Mouse (Mus musculus): ENCODE measurements at regions not wholly inside any gene's neighbourhood (a gene's known extent, or its start where the extent isn't known, plus 50 kb on each side); places are given as distances from the start of the nearest gene placed in this dataset.
A peak's percentile ranks its signal among the peaks of the same experiment; 100 is the strongest.

GRCm38 (mm10) chr8:91999189-91999588 is 197.3 kb upstream of the Irx3 start:
- DNase-seq (ENCODE audit: low spot score): no peak

DNA sequence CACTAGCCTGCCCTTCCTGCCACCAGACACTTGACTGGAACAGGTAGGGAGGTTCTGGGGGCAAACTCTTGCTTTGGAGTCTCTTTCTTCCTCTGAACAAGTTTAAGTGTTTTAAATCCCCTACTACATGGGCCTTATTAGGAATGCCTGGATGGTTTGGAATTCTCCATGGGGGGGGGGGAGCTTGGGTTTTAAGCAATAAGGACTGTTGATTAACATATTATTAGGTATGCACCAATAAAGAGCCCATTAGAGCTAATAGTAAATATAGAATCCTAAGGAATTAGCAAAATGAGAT is 196.0 kb upstream of the Irx3 start:
- no peak for DNase-seq (ENCODE audit: low spot score)

DNA sequence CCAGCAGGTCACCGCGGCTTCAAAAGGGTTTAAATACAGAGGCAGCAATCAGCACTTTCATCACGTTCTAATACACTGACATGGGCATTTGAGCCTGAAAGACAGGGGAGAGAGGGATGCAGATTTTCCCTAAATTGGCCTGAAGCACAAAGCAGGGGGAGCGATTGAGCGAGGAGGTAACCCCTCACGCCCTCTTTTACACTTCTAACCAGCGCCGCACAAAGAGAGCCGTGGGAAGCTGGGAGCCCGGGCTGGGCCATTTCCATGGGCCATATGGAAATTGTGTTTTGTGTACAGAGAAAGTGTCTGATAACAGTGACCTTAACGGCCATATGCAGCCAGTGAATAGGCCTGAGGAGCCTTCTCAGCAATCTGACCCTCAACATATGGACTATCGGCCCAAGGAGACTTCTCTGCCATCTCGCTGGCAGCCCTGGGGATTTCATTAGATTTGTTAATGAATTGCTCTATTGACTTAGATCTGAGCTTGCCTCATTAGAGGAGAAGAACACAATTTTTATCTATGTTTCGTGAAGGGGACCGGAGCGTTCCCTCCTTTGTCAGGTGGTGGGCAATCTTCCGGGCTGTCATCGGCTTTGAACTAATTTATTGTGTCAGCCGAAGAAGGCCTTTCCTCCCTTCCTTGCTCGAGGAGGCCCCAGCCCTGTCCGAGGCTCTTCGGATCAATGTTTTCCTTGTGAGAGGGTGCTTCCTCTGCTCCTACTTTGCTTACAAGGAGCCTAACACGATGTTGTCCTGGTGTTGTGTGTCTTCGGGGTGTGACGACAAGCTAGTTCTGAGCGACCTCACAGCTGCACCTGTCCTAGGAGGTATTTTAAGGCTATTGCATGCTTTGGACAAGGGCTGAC is 195.4 kb upstream of the Irx3 start:
- DNase-seq (ENCODE audit: low spot score): peak; percentile 80

DNA sequence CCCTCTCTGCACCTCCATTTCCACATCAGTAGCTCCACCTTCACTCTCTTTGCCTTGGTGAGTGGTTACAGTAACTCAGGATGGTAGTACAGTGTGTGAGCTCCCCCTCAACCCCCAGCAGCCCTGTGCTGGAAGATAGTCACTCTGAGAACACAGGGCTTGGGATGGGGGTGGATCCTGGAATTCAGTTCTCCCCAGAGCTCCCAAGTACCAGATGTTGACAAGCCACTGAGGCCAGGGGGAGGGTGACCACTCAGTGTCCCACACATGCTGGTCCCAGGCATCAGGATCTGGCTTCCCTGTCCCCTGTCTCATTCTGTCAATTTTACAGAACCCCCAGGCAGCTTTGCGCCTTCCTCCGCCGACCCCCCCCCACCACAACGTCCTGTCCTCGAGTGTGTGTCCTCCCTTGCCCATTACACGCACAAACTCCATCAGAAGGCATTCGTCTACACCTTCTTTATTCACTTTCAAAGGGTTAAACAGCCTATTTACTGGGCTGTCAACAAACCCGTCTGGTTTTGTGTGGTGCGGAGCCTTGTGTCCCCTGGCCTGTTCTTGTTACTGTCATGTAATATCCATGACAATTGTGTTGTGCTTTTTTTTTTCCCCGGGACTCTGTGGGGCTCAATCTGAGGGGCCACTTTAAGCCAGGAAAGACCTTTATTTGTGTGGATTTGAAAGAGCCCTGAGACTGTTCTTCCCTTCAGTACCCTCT is 194.6 kb upstream of the Irx3 start:
- DNase-seq (ENCODE audit: low spot score): no peak

DNA sequence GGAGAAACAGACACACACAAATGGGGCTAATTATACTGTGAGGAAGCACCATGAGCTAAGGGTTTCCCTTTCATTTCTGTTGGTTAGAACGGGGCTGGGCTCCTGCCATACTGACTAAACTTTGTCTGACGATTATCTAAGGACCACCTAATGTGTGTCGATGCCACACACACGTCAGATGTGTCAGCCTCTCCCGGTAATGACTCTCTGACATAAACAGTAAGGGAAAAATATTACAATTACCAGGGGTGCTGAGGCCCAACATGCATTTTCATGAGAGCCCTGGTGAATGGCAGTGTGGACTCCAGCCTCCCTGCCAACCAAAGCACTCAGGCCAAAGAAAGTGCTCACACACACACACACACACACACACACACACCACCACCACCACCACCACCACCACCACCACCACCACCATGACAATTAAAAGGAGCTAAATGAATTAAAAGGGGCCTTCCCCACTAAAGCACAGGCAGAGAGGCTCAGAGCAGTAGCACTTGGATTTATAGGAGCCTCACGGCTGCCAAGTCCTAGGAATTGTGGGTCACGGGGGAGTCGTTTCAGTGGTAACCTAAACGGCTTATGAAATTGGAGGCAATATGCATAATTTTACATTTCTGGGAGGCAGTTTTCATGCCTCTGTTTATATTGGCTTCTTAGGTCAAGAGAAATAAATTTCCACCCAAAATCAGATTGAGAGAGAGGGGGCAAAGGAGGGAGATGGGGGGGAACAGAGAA is 193.7 kb upstream of the Irx3 start:
- DNase-seq (ENCODE audit: low spot score): peak; percentile 47

DNA sequence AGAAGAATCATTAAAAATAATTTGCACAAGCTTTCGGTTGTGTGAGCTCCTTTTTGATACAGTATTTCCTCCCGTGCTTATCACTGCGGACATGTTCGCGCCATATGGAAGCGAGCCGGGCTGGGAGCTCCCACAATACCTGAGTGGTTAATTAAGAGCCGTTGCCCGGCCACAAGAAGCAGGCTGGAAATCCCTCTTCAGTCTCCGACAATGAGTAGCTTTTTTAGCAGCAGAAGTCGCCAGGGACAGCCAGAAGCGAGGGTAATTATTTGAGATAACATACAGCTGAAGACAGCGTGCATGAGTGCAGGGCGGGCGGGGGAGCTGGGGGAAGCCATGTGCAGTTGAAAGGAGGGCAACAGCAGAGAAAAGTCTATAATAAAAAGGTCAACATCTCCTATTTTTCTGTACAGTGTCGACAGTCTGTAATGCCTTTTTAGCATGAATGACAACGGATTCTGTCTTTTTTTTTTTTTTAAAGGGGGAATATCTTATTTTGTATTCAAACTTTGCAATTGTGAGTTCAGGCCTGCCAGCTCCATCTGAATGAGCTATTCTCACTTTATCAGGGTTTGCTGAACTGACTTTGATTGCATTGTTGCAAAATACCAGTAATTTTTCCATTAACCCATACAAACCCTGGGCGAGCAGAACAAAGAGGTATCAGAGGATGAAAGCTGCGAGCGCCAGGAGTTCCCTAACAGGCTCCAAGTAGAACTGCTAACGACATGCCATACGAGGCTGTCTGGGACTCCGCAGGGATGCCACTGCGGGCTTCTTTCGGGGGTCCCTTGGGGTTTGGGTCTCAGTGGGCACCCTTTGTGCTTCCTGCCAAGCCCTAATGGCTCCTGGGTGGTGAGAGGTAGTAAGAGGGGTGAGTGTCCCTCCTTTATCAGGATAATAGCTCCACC is 189.9 kb upstream of the Irx3 start:
- DNase-seq (ENCODE audit: low spot score): peak; percentile 63

- DNase-seq (ENCODE audit: low spot score): no peak
Measured at GRCm38 (mm10) chr8:91990952-91991351, 189.1 kb upstream of the Irx3 start.

- no peak for DNase-seq (ENCODE audit: low spot score)
Measured at GRCm38 (mm10) chr8:91990048-91990447, 188.2 kb upstream of the Irx3 start.

GRCm38 (mm10) chr8:91988866-91989633 is 187.2 kb upstream of the Irx3 start:
- DNase-seq (ENCODE audit: low spot score): no peak

DNA sequence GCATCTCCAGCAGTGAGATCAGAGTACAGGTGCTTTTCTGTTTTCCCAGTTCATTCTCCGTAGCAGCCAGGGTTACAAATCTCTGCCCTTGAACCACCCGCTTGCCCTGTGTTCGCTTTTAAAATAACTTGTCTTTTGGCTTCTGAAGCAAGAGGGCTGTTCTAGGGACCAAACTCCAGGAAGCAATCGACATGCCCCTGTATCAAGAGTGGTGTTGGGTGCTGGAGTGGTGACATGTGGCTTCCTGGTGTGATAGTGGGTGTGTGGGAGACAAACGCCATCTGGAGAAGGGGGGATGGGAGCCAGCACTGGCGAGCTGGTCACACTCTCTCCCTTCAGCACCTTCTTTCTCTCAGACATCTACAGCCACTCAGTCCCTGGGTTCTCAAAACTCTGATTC is 186.0 kb upstream of the Irx3 start:
- DNase-seq (ENCODE audit: low spot score): no peak

- no peak for DNase-seq (ENCODE audit: low spot score)
Measured at GRCm38 (mm10) chr8:91983171-91983570, 181.3 kb upstream of the Irx3 start.

GRCm38 (mm10) chr8:91976900-91977585 is 175.2 kb upstream of the Irx3 start:
- DNase-seq (ENCODE audit: low spot score): no peak

DNA sequence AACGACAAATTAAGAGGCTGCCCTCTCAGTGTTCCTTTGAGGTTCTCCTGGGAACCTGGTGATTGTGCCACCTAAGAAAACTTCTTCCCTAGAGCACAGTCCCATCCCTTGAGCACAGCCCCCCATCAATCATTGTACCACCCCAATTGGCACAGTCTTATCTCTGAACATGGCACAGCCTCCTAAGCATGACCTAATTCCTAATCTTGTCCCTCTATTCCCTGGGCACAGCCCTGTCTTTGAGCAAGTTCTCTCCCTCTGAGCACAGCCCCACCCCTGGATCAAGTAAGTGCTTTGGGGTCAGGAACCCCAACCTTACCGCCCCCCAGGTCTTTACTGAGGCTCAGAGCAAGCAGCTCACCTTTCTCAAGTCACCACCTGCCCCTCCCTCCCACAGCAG is 173.6 kb upstream of the Irx3 start:
- DNase-seq (ENCODE audit: low spot score): no peak

DNA sequence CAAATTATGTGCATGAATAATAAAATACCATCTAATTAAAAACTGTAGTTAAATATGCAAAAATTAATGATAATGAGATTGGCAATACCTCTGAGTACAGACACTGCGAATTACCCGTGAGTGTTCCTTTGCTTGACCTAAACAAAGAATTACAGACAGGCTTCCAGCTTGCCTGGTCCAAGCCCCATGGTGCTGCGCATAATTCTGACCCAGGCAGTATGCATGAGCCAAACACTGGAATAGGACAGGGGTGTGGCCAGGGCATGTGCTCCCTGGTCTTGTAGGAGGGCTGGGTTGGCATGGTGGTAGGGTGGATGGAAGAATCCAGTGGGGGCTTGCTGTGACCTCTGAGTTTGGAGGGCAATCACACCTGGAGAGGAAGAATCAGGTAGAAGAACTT is 172.8 kb upstream of the Irx3 start:
- no peak for DNase-seq (ENCODE audit: low spot score)

- DNase-seq (ENCODE audit: low spot score): peak; percentile 55
Measured at GRCm38 (mm10) chr8:91973951-91974439, 172.1 kb upstream of the Irx3 start.

DNA sequence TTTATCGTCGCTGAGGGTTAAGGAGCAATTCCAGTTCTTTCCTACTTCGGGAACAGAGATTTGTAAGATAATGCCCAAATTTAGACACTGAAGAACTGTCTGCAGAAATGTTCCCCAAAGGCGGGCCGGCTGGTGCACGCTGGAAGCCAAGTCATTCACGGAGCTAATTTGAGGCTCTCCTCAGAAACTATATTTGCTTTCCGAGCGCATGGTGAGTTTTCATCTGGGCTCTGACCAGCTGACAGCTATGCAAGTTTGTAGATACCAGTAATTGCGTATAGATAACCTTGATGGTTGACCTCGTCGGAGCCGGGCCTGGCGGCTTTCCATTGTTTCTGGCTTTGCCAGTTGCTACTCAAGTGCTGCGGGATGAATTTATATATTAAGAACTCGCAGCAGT is 165.5 kb upstream of the Irx3 start:
- DNase-seq (ENCODE audit: low spot score): no peak

DNA sequence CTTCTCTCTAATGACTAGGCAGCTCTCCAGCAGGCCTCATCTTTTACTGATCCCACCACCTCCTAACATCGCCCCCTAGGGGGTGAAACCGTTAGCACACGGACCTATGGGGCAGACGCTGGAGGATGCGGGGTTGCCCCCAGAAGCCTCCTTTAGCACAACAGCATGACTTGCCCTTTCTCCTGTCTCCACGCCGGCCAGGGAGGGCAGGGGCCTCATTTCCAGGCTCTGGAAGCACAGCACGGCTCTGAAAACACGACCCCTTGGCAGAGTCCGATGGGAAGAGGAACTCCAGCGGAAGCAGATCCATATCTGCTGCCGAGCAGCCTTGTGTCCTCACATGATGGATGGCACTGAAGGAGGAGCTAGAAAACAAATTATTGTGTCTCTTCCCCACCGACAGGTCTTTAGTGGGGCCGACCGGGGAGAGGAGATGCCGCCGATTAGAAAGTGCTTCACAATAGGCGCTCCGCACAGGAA is 165.1 kb upstream of the Irx3 start:
- peak; percentile 41 for DNase-seq (ENCODE audit: low spot score)

DNA sequence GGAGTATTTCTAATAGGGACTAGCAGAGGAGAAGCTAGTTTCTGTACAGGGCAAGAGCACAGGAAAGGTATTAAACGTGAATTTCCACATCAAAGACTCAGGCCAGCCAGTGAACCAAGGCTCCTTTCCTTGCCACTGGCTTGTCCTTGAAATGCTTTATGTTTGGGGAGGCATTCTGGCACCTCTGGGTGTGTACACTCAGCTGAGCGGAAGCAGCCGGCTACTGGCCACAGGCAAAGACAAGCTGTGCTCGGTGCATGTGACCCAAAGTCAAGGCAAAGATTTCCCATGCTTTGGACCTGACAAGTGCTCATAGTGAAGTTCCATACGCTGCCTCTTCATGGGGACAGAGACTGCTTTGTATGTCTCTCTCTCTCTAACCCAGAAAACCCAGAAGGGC is 159.8 kb upstream of the Irx3 start:
- DNase-seq (ENCODE audit: low spot score): no peak

GRCm38 (mm10) chr8:91955170-91955569 is 153.3 kb upstream of the Irx3 start:
- no peak for DNase-seq (ENCODE audit: low spot score)

- no peak for DNase-seq (ENCODE audit: low spot score)
Measured at GRCm38 (mm10) chr8:91952981-91953380, 151.1 kb upstream of the Irx3 start.

Data from retina, embryonic 14.5 days (tissue).